Comparison of ENCODE assay signal across 13 mouse cellular contexts in genomic region chr12:104186041-104186581, GRCm38 (mm10). TPM values are rescaled to one million over a fixed set of nuclear protein-coding genes. Genes with fewer than 3 reads are reported as not detected.
DNase-seq lines count a peak whose midpoint lies in the region; ATAC-seq and TF ChIP-seq lines count a peak whose summit lies in the region.
"Had no signal": no experiment of that assay in that cellular context is flagged by ENCODE, and none has a peak within 500 bp of the region (broad histone marks: within the 10 kb centered on the region; RNA-seq: fewer than 3 reads in every experiment).

No protein-coding gene starts in this region.

- no peak for ATAC-seq in forebrain, postnatal 0 days
- ATAC-seq in granulocyte monocyte progenitor cell, adult 5-6 weeks (replicated peaks; ENCODE audit: poor library complexity, severe bottlenecking) = peak; percentile 76
- peak; percentile 63; the same call in 1 of the 2 replicates for ATAC-seq in stomach, embryonic 16.5 days (ENCODE audit: insufficient read depth, low FRiP score)
- ATAC-seq: midbrain, embryonic 16.5 days had no signal

- no peaks in the 10 kb centered on the region for H3K36me3 ChIP-seq in forebrain, embryonic 10.5 days (replicated peaks)
- H3K36me3 ChIP-seq in forebrain, postnatal 0 days (ENCODE audit: insufficient read depth) = no peaks in the 10 kb centered on the region
- H3K36me3 ChIP-seq in stomach, embryonic 16.5 days (ENCODE audit: control insufficient read depth, insufficient read depth, low read length) = no peaks in the 10 kb centered on the region
- H3K36me3 ChIP-seq: limb, embryonic 13.5 days had no signal

- H3K9me3 ChIP-seq in forebrain, embryonic 10.5 days = no peaks in the 10 kb centered on the region
- no peaks in the 10 kb centered on the region for H3K9me3 ChIP-seq in forebrain, postnatal 0 days (ENCODE audit: low read length)
- H3K9me3 ChIP-seq in stomach, embryonic 16.5 days (replicated peaks; ENCODE audit: control insufficient read depth, low read length) = no peaks in the 10 kb centered on the region
- H3K9me3 ChIP-seq: limb, embryonic 13.5 days had no signal

- no peak overlapping the region for H3K27ac ChIP-seq in forebrain, embryonic 10.5 days
- no peak overlapping the region for H3K27ac ChIP-seq in forebrain, postnatal 0 days (ENCODE audit: low read depth, low read length)
- no peak overlapping the region for H3K27ac ChIP-seq in stomach, embryonic 16.5 days (ENCODE audit: low read length)
- H3K27ac ChIP-seq: limb, embryonic 13.5 days had no signal

- H3K4me3 ChIP-seq in forebrain, embryonic 10.5 days = no peak overlapping the region
- no peak overlapping the region for H3K4me3 ChIP-seq in forebrain, postnatal 0 days (ENCODE audit: low read depth, low read length)
- H3K4me3 ChIP-seq in stomach, embryonic 16.5 days (replicated peaks; ENCODE audit: low read length) = no peak overlapping the region
- H3K4me3 ChIP-seq: limb, embryonic 13.5 days had no signal

- 91% methylated on average over 3 of the region's 3 CpGs for WGBS in forebrain, embryonic 10.5 days
- 87% methylated on average over 3 of the region's 3 CpGs for WGBS in forebrain, postnatal 0 days
- 75% methylated on average over 3 of the region's 3 CpGs for WGBS in stomach, embryonic 16.5 days

- no peak overlapping the region for H3K9ac ChIP-seq in forebrain, postnatal 0 days
- no peak overlapping the region for H3K9ac ChIP-seq in stomach, embryonic 16.5 days (ENCODE audit: low read length)
- H3K9ac ChIP-seq: limb, embryonic 13.5 days had no signal

- no peak overlapping the region for H3K4me2 ChIP-seq in forebrain, postnatal 0 days (ENCODE audit: low read depth)
- H3K4me2 ChIP-seq in stomach, embryonic 16.5 days (ENCODE audit: low read depth, low read length) = no peak overlapping the region
- H3K4me2 ChIP-seq: limb, embryonic 13.5 days had no signal

- TF ChIP-seq CTCF in forebrain, postnatal 0 days (IDR thresholded peaks at IDR 0.05; ENCODE audit: low read depth) = no peak

- H3K27me3 ChIP-seq in forebrain, embryonic 10.5 days (ENCODE audit: poor library complexity, severe bottlenecking) = no peaks in the 10 kb centered on the region
- no peaks in the 10 kb centered on the region for H3K27me3 ChIP-seq in forebrain, postnatal 0 days (ENCODE audit: insufficient read depth, low read length)
- H3K27me3 ChIP-seq in stomach, embryonic 16.5 days (ENCODE audit: control insufficient read depth, insufficient read depth, low read length) = no peaks in the 10 kb centered on the region
- H3K27me3 ChIP-seq: limb, embryonic 13.5 days had no signal

- peak; percentile 10 for DNase-seq in forebrain, embryonic 10.5 days (ENCODE audit: extremely low spot score, low spot score)
- no peak for DNase-seq in forebrain, postnatal 0 days
- peak; percentile 39 for DNase-seq in right cerebral cortex, adult 18-20 months
- no peak for DNase-seq in right cerebral cortex, postnatal 4 days
- DNase-seq in ovary, postnatal 14 days (ENCODE audit: low spot score) = no peak
- DNase-seq in thymus, postnatal 14 days = no peak
- DNase-seq: cerebellum, postnatal 36 days; kidney, adult 11 months had no signal

- no peaks in the 10 kb centered on the region for H3K4me1 ChIP-seq in forebrain, embryonic 10.5 days
- H3K4me1 ChIP-seq in forebrain, postnatal 0 days (ENCODE audit: insufficient read depth) = no peaks in the 10 kb centered on the region
- H3K4me1 ChIP-seq in stomach, embryonic 16.5 days (ENCODE audit: control insufficient read depth, insufficient read depth, low read length) = no peaks in the 10 kb centered on the region
- H3K4me1 ChIP-seq: limb, embryonic 13.5 days had no signal

RNA-seq across cellular contexts. Expression of gene Serpina3f, which starts 28.2 kb away (rescaled TPM):
- polyA plus RNA-seq in forebrain, embryonic 10.5 days (2016; fragmentation: Nextera tagmentation; extraction: Ambion mirVana) = 0.11 and 0.32 TPM in 2 replicates
- total RNA-seq in forebrain, postnatal 0 days (2014; rRNA removed) = 0.23 TPM in 1 of 2 replicates, not detected in the other
- polyA plus RNA-seq in forebrain, postnatal 0 days (2015; fragmentation: Nextera tagmentation; extraction: Ambion mirVana) = 0.09 and 0.12 TPM in 2 replicates
- total RNA-seq in granulocyte monocyte progenitor cell, adult 5-6 weeks (2014; fragmentation: Nextera tagmentation) = 0.69 TPM in 1 of 2 replicates, not detected in the other
- 0.62 and 1.6 TPM in 2 replicates for total RNA-seq in granulocyte monocyte progenitor cell, adult 5-6 weeks (2017)
- polyA plus RNA-seq in stomach, embryonic 16.5 days (2015; fragmentation: Nextera tagmentation; extraction: Ambion mirVana) = 0.15 TPM in 1 of 2 replicates, not detected in the other
- total RNA-seq: gastrocnemius, adult 8-10 months had no signal
- polyA plus RNA-seq: limb, embryonic 13.5 days had no signal

RNA-seq across cellular contexts. Expression of gene Serpina3c, which starts 32.4 kb away (rescaled TPM):
- not detected in 2 replicates for polyA plus RNA-seq in forebrain, embryonic 10.5 days (2016; fragmentation: Nextera tagmentation; extraction: Ambion mirVana)
- not detected in 2 replicates for total RNA-seq in forebrain, postnatal 0 days (2014; rRNA removed)
- polyA plus RNA-seq in forebrain, postnatal 0 days (2015; fragmentation: Nextera tagmentation; extraction: Ambion mirVana) = not detected in 2 replicates
- total RNA-seq in granulocyte monocyte progenitor cell, adult 5-6 weeks (2014; fragmentation: Nextera tagmentation) = not detected in 2 replicates
- not detected in 2 replicates for total RNA-seq in granulocyte monocyte progenitor cell, adult 5-6 weeks (2017)
- not detected in 2 replicates for polyA plus RNA-seq in stomach, embryonic 16.5 days (2015; fragmentation: Nextera tagmentation; extraction: Ambion mirVana)
- polyA plus RNA-seq: limb, embryonic 13.5 days had no signal

RNA-seq across cellular contexts. Expression of gene Serpina3g, which starts 49.9 kb away (rescaled TPM):
- 0.11 TPM in 1 of 2 replicates, not detected in the other for polyA plus RNA-seq in forebrain, embryonic 10.5 days (2016; fragmentation: Nextera tagmentation; extraction: Ambion mirVana)
- total RNA-seq in forebrain, postnatal 0 days (2014; rRNA removed) = 0.15 and 0.43 TPM in 2 replicates
- polyA plus RNA-seq in forebrain, postnatal 0 days (2015; fragmentation: Nextera tagmentation; extraction: Ambion mirVana) = 0.47 and 0.48 TPM in 2 replicates
- total RNA-seq in granulocyte monocyte progenitor cell, adult 5-6 weeks (2014; fragmentation: Nextera tagmentation) = 30.4 and 34.2 TPM in 2 replicates
- total RNA-seq in granulocyte monocyte progenitor cell, adult 5-6 weeks (2017) = 26.5 and 29.7 TPM in 2 replicates
- polyA plus RNA-seq in stomach, embryonic 16.5 days (2015; fragmentation: Nextera tagmentation; extraction: Ambion mirVana) = 1.7 and 2.0 TPM in 2 replicates
- total RNA-seq: gastrocnemius, adult 8-10 months had no signal

RNA-seq across cellular contexts. Expression of gene Serpina3b, which starts 58.3 kb away (rescaled TPM):
- not detected in 2 replicates for polyA plus RNA-seq in forebrain, embryonic 10.5 days (2016; fragmentation: Nextera tagmentation; extraction: Ambion mirVana)
- 0.08 TPM in 1 of 2 replicates, not detected in the other for total RNA-seq in forebrain, postnatal 0 days (2014; rRNA removed)
- polyA plus RNA-seq in forebrain, postnatal 0 days (2015; fragmentation: Nextera tagmentation; extraction: Ambion mirVana) = not detected in 2 replicates
- not detected in 2 replicates for total RNA-seq in granulocyte monocyte progenitor cell, adult 5-6 weeks (2014; fragmentation: Nextera tagmentation)
- total RNA-seq in granulocyte monocyte progenitor cell, adult 5-6 weeks (2017) = not detected in 2 replicates
- not detected in 2 replicates for polyA plus RNA-seq in stomach, embryonic 16.5 days (2015; fragmentation: Nextera tagmentation; extraction: Ambion mirVana)
- total RNA-seq: gastrocnemius, adult 8-10 months had no signal
- polyA plus RNA-seq: limb, embryonic 13.5 days; midbrain, embryonic 16.5 days had no signal

Comparison
In these comparisons a context has a peak if more than half of its experiments do, and no peak if none do; other contexts are left out.
1. DNase-seq: peak in forebrain, embryonic 10.5 days (single experiment) and right cerebral cortex, adult 18-20 months (single experiment); none in forebrain, postnatal 0 days (single experiment), right cerebral cortex, postnatal 4 days (single experiment), ovary, postnatal 14 days (single experiment) and thymus, postnatal 14 days (single experiment).